Mouse (Mus musculus) urinary bladder, postnatal 25 days (tissue): ENCODE results near the gene Ldhc.
"Not testable (repeated sequence)": the region's sequence is repeated elsewhere in the genome, so short reads cannot be mapped to it uniquely, and the experiment has no call there.

ENCODE experiments used
- DNase-seq: peaks from one replicate; pipeline ENCODE4 v3.0.0; 2022; ENCODE audit warnings: low spot score

The Ldhc gene

GRCm38 (mm10) chr7:46860996-46861395 is at the start of gene Ldhc:
Ldhc (plus strand) TSS chr7:46861203.
- DNase-seq = no peak

GRCm38 (mm10) chr7:46814012-46814411 is 47.0 kb upstream of the Ldhc start:
- no peak for DNase-seq

GRCm38 (mm10) chr7:46820876-46821632 is 39.9 kb upstream of the Ldhc start:
- DNase-seq = not testable (repeated sequence)

GRCm38 (mm10) chr7:46827046-46827802 is 33.8 kb upstream of the Ldhc start:
- no peak for DNase-seq

GRCm38 (mm10) chr7:46827803-46828184 is 33.2 kb upstream of the Ldhc start:
- no peak for DNase-seq

GRCm38 (mm10) chr7:46829911-46830310 is 31.1 kb upstream of the Ldhc start:
- DNase-seq = no peak

- DNase-seq = no peak
Observed at GRCm38 (mm10) chr7:46830799-46831590, 30.0 kb upstream of the Ldhc start.

GRCm38 (mm10) chr7:46831693-46832092 is 29.3 kb upstream of the Ldhc start:
- no peak for DNase-seq

- not testable (repeated sequence) for DNase-seq
Observed at GRCm38 (mm10) chr7:46832112-46832810, 28.7 kb upstream of the Ldhc start.

- DNase-seq = no peak
Observed at GRCm38 (mm10) chr7:46833266-46833665, 27.7 kb upstream of the Ldhc start.

- no peak for DNase-seq
Observed at GRCm38 (mm10) chr7:46833670-46834255, 27.2 kb upstream of the Ldhc start.

GRCm38 (mm10) chr7:46834994-46835610 is 25.9 kb upstream of the Ldhc start:
- no peak for DNase-seq

GRCm38 (mm10) chr7:46836357-46836756 is 24.6 kb upstream of the Ldhc start:
- DNase-seq = no peak

- no peak for DNase-seq
Observed at GRCm38 (mm10) chr7:46837073-46837472, 23.9 kb upstream of the Ldhc start.

GRCm38 (mm10) chr7:46838104-46838671 is 22.8 kb upstream of the Ldhc start:
- DNase-seq = no peak

GRCm38 (mm10) chr7:46838891-46839302 is 22.1 kb upstream of the Ldhc start:
- DNase-seq = peak; percentile 52

GRCm38 (mm10) chr7:46839446-46839845 is 21.6 kb upstream of the Ldhc start:
- peak; percentile 23 for DNase-seq

- no peak for DNase-seq
Observed at GRCm38 (mm10) chr7:46839861-46840260, 21.1 kb upstream of the Ldhc start.

GRCm38 (mm10) chr7:46840326-46840725 is 20.7 kb upstream of the Ldhc start:
- no peak for DNase-seq

GRCm38 (mm10) chr7:46840787-46841525 is 20.0 kb upstream of the Ldhc start, which contains the start of gene Ldha:
Ldha (plus strand) TSS chr7:46841475.
- no peak for DNase-seq
